Mouse (Mus musculus) spleen, adult 2 months (tissue): ENCODE measurements at regions not wholly inside any gene's neighbourhood (a gene's known extent, or its start where the extent isn't known, plus 50 kb on each side); places are given as distances from the start of the nearest gene placed in this dataset.

Source experiments
- CTCF ChIP-seq: fragments of 200-500 bp; IDR thresholded peaks from 2 replicates; pipeline ENCODE4 v1.5.1; 2011; ENCODE audit warnings: mild to moderate bottlenecking, inconsistent platforms; ENCODE audit not compliant: insufficient read depth, insufficient read length, insufficient replicate concordance; ENCODE audit errors: extremely low read depth
- POLR2A ChIP-seq: fragments of 200-500 bp; IDR thresholded peaks from 2 replicates; pipeline ENCODE4 v1.6.1; 2011; ENCODE audit warnings: low read depth, low read length, inconsistent platforms

GRCm38 (mm10) chr6:127263903-127264680 is 112.1 kb upstream of the Ccnd2 start:
- TF ChIP-seq CTCF (no peak), POLR2A (no peak)
